Mouse (Mus musculus) midbrain, postnatal 0 days (tissue): ENCODE measurements around the gene Epb41l2. TPM values are rescaled to one million over a fixed set of nuclear protein-coding genes. Genes with fewer than 3 reads are reported as not detected.

Source experiments
- ATAC-seq: fragments of 200-750 bp; cut with Nextera tagmentation; 2 replicates; pipeline ENCODE4 v1.8.0; 2017; ENCODE audit warnings: moderate number of reproducible peaks, mild to moderate bottlenecking, moderate TSS enrichment, moderate library complexity; ENCODE audit not compliant: low FRiP score
- DNase-seq: peaks from one replicate; pipeline ENCODE4 v3.0.0-alpha.2; 2015; ENCODE audit warnings: low spot score
- H3K27ac ChIP-seq: fragments of 300-500 bp; sonication (generic); 2 replicates; pipeline ENCODE4 v1.5.1; 2014; ENCODE audit warnings: low read depth, mild to moderate bottlenecking, low read length, mixed read lengths
- H3K27me3 ChIP-seq: fragments of 300-500 bp; sonication (generic); 2 replicates; pipeline ENCODE4 v1.6.1; 2014; ENCODE audit warnings: low read length, control low read depth, mixed read lengths; ENCODE audit not compliant: insufficient read depth
- H3K36me3 ChIP-seq: fragments of 300-500 bp; sonication (generic); 2 replicates; pipeline ENCODE4 v1.6.1; 2014; ENCODE audit warnings: low read length, control low read depth, mixed read lengths; ENCODE audit not compliant: insufficient read depth
- H3K4me1 ChIP-seq: fragments of 300-500 bp; sonication (generic); 2 replicates; pipeline ENCODE4 v1.6.1; 2014; ENCODE audit warnings: mild to moderate bottlenecking, control low read depth, antibody characterized with exemption, low read length, mixed read lengths; ENCODE audit not compliant: insufficient read depth
- H3K4me2 ChIP-seq: fragments of 300-500 bp; sonication (generic); 2 replicates; pipeline ENCODE4 v1.6.1; 2014; ENCODE audit warnings: low read depth, mild to moderate bottlenecking, low read length, mixed read lengths; ENCODE audit not compliant: poor library complexity, severe bottlenecking
- H3K4me3 ChIP-seq: fragments of 300-500 bp; sonication (generic); 2 replicates; pipeline ENCODE4 v1.5.1; 2014; ENCODE audit warnings: low read depth, mild to moderate bottlenecking, low read length, moderate library complexity
- H3K9ac ChIP-seq: fragments of 300-500 bp; sonication (generic); replicated peaks from 2 replicates; pipeline ENCODE4 v1.6.1; 2014; ENCODE audit warnings: mild to moderate bottlenecking, low read length, moderate library complexity, mixed read lengths; ENCODE audit not compliant: poor library complexity, severe bottlenecking
- H3K9me3 ChIP-seq: fragments of 300-500 bp; sonication (generic); 2 replicates; pipeline ENCODE4 v1.6.1; 2016; ENCODE audit warnings: low read length, control low read depth
- CTCF ChIP-seq: IDR thresholded peaks from 2 replicates; pipeline ENCODE4 v1.5.1; 2016; ENCODE audit warnings: antibody characterized with exemption, mild to moderate bottlenecking
- WGBS: fragments of 180-500 bp; shearing (Covaris S2); extraction: QIAGEN DNeasy Blood & Tissue Kit; methylation state at CpG from one replicate; pipeline ENCODE4 v1.1.7; 2014; 5-methylcytosine and 5-hydroxymethylcytosine counted together
- polyA plus RNA-seq: library from polyadenylated mRNA; unstranded; fragments of >200 nt; fragmentation: Nextera tagmentation; extraction: Ambion mirVana; gene quantifications from 2 replicates; pipeline ENCODE4 v1.2.1, GENCODE M21; 2015
- total RNA-seq: library from RNA; depleted of rRNA; stranded (reverse); fragments of >200 nt; gene quantifications from 2 replicates; pipeline ENCODE4 v1.2.3, GENCODE M21; 2014

Epb41l2 gene
- total and polyA plus RNA-seq, 2 experiments from 2014 or later, result 21.8 to 51.7 TPM

- TF ChIP-seq CTCF, result no peak
- 0 out of 2 replicates have a peak, but pooled peaks cover 6% of the 10 kb centered on the region for H3K36me3 ChIP-seq
- H3K27ac ChIP-seq, result no peak overlapping the region
- no peaks in the 10 kb centered on the region for H3K4me1 ChIP-seq
- ATAC-seq, result no peak
- H3K4me2 ChIP-seq, result no peak overlapping the region
- no peak overlapping the region for H3K9ac ChIP-seq
- 73% methylated on average over 5 of the region's 5 CpGs for WGBS
- DNase-seq, result no peak
- H3K27me3 ChIP-seq, result no peaks in the 10 kb centered on the region
- no peaks in the 10 kb centered on the region for H3K9me3 ChIP-seq
- H3K4me3 ChIP-seq, result no peak overlapping the region
Measured at GRCm38 (mm10) chr10:25444198-25444783, 84.7 kb downstream of the Epb41l2 start.

GRCm38 (mm10) chr10:25446953-25447525, 87.4 kb downstream of the Epb41l2 start:
- no peaks in the 10 kb centered on the region for H3K9me3 ChIP-seq
- no peak for TF ChIP-seq CTCF
- ATAC-seq, result no peak
- H3K27ac ChIP-seq, result no peak overlapping the region
- H3K9ac ChIP-seq, result no peak overlapping the region
- H3K36me3 ChIP-seq, result 0 out of 2 replicates have a peak, but pooled peaks cover 6% of the 10 kb centered on the region
- H3K4me3 ChIP-seq, result no peak overlapping the region
- no peaks in the 10 kb centered on the region for H3K4me1 ChIP-seq
- 63% methylated on average over 5 of the region's 5 CpGs for WGBS
- no peak for DNase-seq
- H3K4me2 ChIP-seq, result no peak overlapping the region
- no peaks in the 10 kb centered on the region for H3K27me3 ChIP-seq

GRCm38 (mm10) chr10:25448676-25449075, 89.1 kb downstream of the Epb41l2 start:
- DNase-seq, result no peak
- 58% methylated on average over 4 of the region's 4 CpGs for WGBS

GRCm38 (mm10) chr10:25449312-25450020, 89.9 kb downstream of the Epb41l2 start:
- no peak overlapping the region for H3K4me3 ChIP-seq
- TF ChIP-seq CTCF, result no peak
- H3K9me3 ChIP-seq, result no peaks in the 10 kb centered on the region
- H3K27ac ChIP-seq, result no peak overlapping the region
- H3K4me1 ChIP-seq, result no peaks in the 10 kb centered on the region
- H3K9ac ChIP-seq, result no peak overlapping the region
- no peak for DNase-seq
- no peak overlapping the region for H3K4me2 ChIP-seq
- no peak for ATAC-seq
- H3K36me3 ChIP-seq, result no peaks in the 10 kb centered on the region
- WGBS, result 64% methylated on average over 11 of the region's 11 CpGs
- H3K27me3 ChIP-seq, result no peaks in the 10 kb centered on the region

More at GRCm38 (mm10) chr10:25448676-25449075, 89.1 kb downstream of the Epb41l2 start:
- no peak for TF ChIP-seq CTCF
- no peak overlapping the region for H3K9ac ChIP-seq
- no peaks in the 10 kb centered on the region for H3K4me1 ChIP-seq
- no peak overlapping the region for H3K27ac ChIP-seq
- no peaks in the 10 kb centered on the region for H3K9me3 ChIP-seq
- H3K4me3 ChIP-seq, result no peak overlapping the region
- 0 out of 2 replicates have a peak, but pooled peaks cover 6% of the 10 kb centered on the region for H3K36me3 ChIP-seq
- H3K27me3 ChIP-seq, result no peaks in the 10 kb centered on the region
- no peak for ATAC-seq
- no peak overlapping the region for H3K4me2 ChIP-seq

GRCm38 (mm10) chr10:25453150-25453549, 93.6 kb downstream of the Epb41l2 start:
- TF ChIP-seq CTCF, result no peak
- Histone ChIP-seq H3K9me3 (no peaks in the 10 kb centered on the region), H3K4me2 (no peak overlapping the region), H3K4me1 (no peaks in the 10 kb centered on the region), H3K4me3 (no peak overlapping the region), H3K27me3 (no peaks in the 10 kb centered on the region), H3K9ac (no peak overlapping the region), H3K27ac (no peak overlapping the region), H3K36me3 (no peaks in the 10 kb centered on the region)
- ATAC-seq (no peak), DNase-seq (no peak)
- WGBS, result 81% methylated on average over 9 of the region's 9 CpGs

GRCm38 (mm10) chr10:25453772-25454171, 94.2 kb downstream of the Epb41l2 start:
- no peaks in the 10 kb centered on the region for H3K36me3 ChIP-seq
- no peak overlapping the region for H3K4me3 ChIP-seq
- no peaks in the 10 kb centered on the region for H3K27me3 ChIP-seq
- 96% methylated on average over 10 of the region's 10 CpGs for WGBS
- H3K4me1 ChIP-seq, result no peaks in the 10 kb centered on the region
- ATAC-seq, result no peak
- no peak overlapping the region for H3K27ac ChIP-seq
- H3K9ac ChIP-seq, result no peak overlapping the region
- no peaks in the 10 kb centered on the region for H3K9me3 ChIP-seq
- H3K4me2 ChIP-seq, result no peak overlapping the region
- TF ChIP-seq CTCF, result no peak
- no peak for DNase-seq
